Mouse (Mus musculus) MEL (cell line): Measurements from ENCODE around the gene Pomt2.

ENCODE experiments used
- CHD1 ChIP-seq: IDR thresholded peaks from 2 replicates; pipeline ENCODE4 v1.6.1; 2012; ENCODE audit warnings: low read depth, mild to moderate bottlenecking, inconsistent platforms, low read length, improper control_type of control experiment
- CTCF ChIP-seq, 3 experiments: IDR thresholded peaks in 2 of 3; conservative IDR thresholded peaks in 1 of 3; 2 replicates each; pipeline ENCODE4 v1.5.1; 2011 to 2012; ENCODE audit warnings: low read length in 3 of 3, low read depth in 2 of 3, mild to moderate bottlenecking in 2 of 3, improper control_type of control experiment in 1 of 3, inconsistent platforms in 1 of 3, mixed read lengths in 1 of 3, moderate library complexity in 1 of 3; ENCODE audit not compliant: control insufficient read depth in 1 of 3, insufficient read depth in 1 of 3, poor library complexity in 1 of 3, severe bottlenecking in 1 of 3
- ELF1 ChIP-seq: IDR thresholded peaks from 2 replicates; pipeline ENCODE4 v1.6.1; 2014; ENCODE audit warnings: low read depth, mild to moderate bottlenecking, inconsistent platforms, low read length, improper control_type of control experiment, moderate library complexity
- EP300 ChIP-seq, 2 experiments: IDR thresholded peaks; 2 replicates each; pipeline ENCODE4 v1.6.1; 2011; ENCODE audit warnings: improper control_type of control experiment in 2 of 2, low read length in 2 of 2, low read depth in 1 of 2, mild to moderate bottlenecking in 1 of 2
- ETS1 ChIP-seq: IDR thresholded peaks from 2 replicates; pipeline ENCODE4 v1.6.1; 2012; ENCODE audit warnings: low read depth, mild to moderate bottlenecking, inconsistent platforms, low read length, improper control_type of control experiment, moderate library complexity
- MAFK ChIP-seq: IDR thresholded peaks from 2 replicates; pipeline ENCODE4 v1.6.1; 2011; ENCODE audit warnings: low read depth, mild to moderate bottlenecking, low read length, improper control_type of control experiment, borderline replicate concordance
- MAZ ChIP-seq: IDR thresholded peaks from 2 replicates; pipeline ENCODE4 v1.6.1; 2012; ENCODE audit warnings: low read depth, mild to moderate bottlenecking, inconsistent platforms, low read length, improper control_type of control experiment
- MXI1 ChIP-seq: IDR thresholded peaks from 2 replicates; pipeline ENCODE4 v1.6.1; 2011; ENCODE audit warnings: mild to moderate bottlenecking, low read depth, low read length, improper control_type of control experiment
- MYB ChIP-seq: IDR thresholded peaks from 2 replicates; pipeline ENCODE4 v1.6.1; 2011; ENCODE audit warnings: mild to moderate bottlenecking, low read depth, low read length, improper control_type of control experiment
- POLR2A ChIP-seq, 2 experiments: IDR thresholded peaks; 2 replicates each; pipeline ENCODE4 v1.6.1; 2011 to 2012; ENCODE audit warnings: low read length in 2 of 2, mild to moderate bottlenecking in 2 of 2, control low read depth in 1 of 2, improper control_type of control experiment in 1 of 2, low read depth in 1 of 2, moderate library complexity in 1 of 2; ENCODE audit not compliant: control insufficient read depth in 1 of 2, insufficient read depth in 1 of 2, poor library complexity in 1 of 2
- POLR2AphosphoS5 ChIP-seq: IDR thresholded peaks from 2 replicates; pipeline ENCODE4 v1.6.1; 2012; ENCODE audit warnings: low read depth, borderline replicate concordance, mild to moderate bottlenecking, inconsistent platforms, low read length, moderate library complexity, mixed read lengths
- SMC3 ChIP-seq: IDR thresholded peaks from 2 replicates; pipeline ENCODE4 v1.6.1; 2011; ENCODE audit warnings: low read depth, low read length, improper control_type of control experiment
- USF2 ChIP-seq, 2 experiments: IDR thresholded peaks; 2 replicates each; pipeline ENCODE4 v1.6.1; 2011 to 2012; ENCODE audit warnings: improper control_type of control experiment in 2 of 2, low read length in 2 of 2, borderline replicate concordance in 1 of 2, inconsistent platforms in 1 of 2, low read depth in 1 of 2, mild to moderate bottlenecking in 1 of 2; ENCODE audit not compliant: insufficient read depth in 1 of 2

- TF ChIP-seq CHD1 (no peak), POLR2AphosphoS5 (no peak), SMC3 (no peak), CTCF (IDR thresholded peaks at IDR 0.05 in 2 of 3, conservative IDR thresholded peaks at IDR 0.05 in 1 of 3; ENCODE audit: control insufficient read depth in 1 of 3, insufficient read depth in 1 of 3, low read depth in 2 of 3, low read length in 3 of 3, poor library complexity in 1 of 3, severe bottlenecking in 1 of 3) (no peak), MAFK (no peak), USF2 (IDR thresholded peaks at IDR 0.05; ENCODE audit: borderline replicate concordance in 1 of 2, insufficient read depth in 1 of 2, low read depth in 1 of 2, low read length in 2 of 2) (no peak), ELF1 (no peak), POLR2A (IDR thresholded peaks at IDR 0.05; ENCODE audit: control insufficient read depth in 1 of 2, insufficient read depth in 1 of 2, low read depth in 1 of 2, low read length in 2 of 2, poor library complexity in 1 of 2) (no peak), MXI1 (no peak), EP300 (IDR thresholded peaks at IDR 0.05; ENCODE audit: low read depth in 1 of 2, low read length in 2 of 2) (no peak), ETS1 (no peak), MYB (no peak), MAZ (no peak)
Observed at GRCm38 (mm10) chr12:87107357-87107977, 40.3 kb downstream of the Pomt2 start.
